Mouse (Mus musculus): ENCODE measurements around the gene 2210010C04Rik.

- TF ChIP-seq CTCF (IDR thresholded peaks at IDR 0.05; ENCODE audit: insufficient read depth, low read depth, low read length) (no peak), POLR2A (IDR thresholded peaks at IDR 0.05; ENCODE audit: insufficient read depth, low read depth, low read length) (no peak)
These were observed 40.4 kb upstream of the 2210010C04Rik start for GRCm38 (mm10) chr6:41075753-41076152.

Data from olfactory bulb, adult 2 months (tissue).